Mouse (Mus musculus): ENCODE data around the gene Clk4.

DNA sequence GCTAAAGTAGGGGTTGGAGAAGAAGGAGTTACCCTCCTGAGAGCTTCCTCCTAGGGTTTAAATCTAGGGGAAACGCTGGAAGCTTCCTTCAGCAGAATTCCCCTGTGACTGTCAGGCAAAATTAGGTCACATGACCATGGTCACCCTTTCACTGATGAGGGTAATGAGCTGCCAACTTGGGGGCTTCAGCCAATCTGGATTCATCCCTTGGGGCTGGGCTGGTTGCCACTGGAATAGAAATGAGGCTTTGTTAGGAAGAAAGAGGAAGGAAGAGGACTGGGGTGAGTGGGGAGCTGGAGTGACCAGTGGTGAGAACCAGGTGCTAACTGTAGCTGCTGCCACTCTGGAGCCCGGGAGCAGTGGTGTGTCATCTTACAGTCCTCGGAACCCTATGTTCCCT, 34.2 kb downstream of the Clk4 start:
- TF ChIP-seq POLR2A (IDR thresholded peaks at IDR 0.05; ENCODE audit: borderline replicate concordance, insufficient read depth, low read length): no peak
- TF ChIP-seq CTCF (IDR thresholded peaks at IDR 0.05; ENCODE audit: borderline replicate concordance, insufficient read depth, low read depth, low read length): no peak

Measured in cerebellum, adult 2 months (tissue).